In genomic region chr6:55187827-55188226, GRCm38 (mm10) we compare ENCODE assay signal across 4 mouse cellular contexts. TPM values are rescaled to one million over a fixed set of nuclear protein-coding genes. Genes with fewer than 3 reads are reported as not detected.
"Had no signal": no experiment of that assay in that cellular context is flagged by ENCODE, and none has a peak within 500 bp of the region (broad histone marks: within the 10 kb centered on the region; RNA-seq: fewer than 3 reads in every experiment).

No protein-coding gene starts in this region.

RNA-seq across cellular contexts. Expression of gene Inmt, which starts 13.0 kb away (rescaled TPM):
- total RNA-seq: neutrophil, adult 5-6 weeks had no signal
- polyA plus RNA-seq: neural tube, embryonic 13.5 days; neural tube, embryonic 14.5 days; neural tube, embryonic 15.5 days had no signal

RNA-seq across cellular contexts. Expression of gene Mindy4, which starts 15.4 kb away (rescaled TPM):
- total RNA-seq: neutrophil, adult 5-6 weeks had no signal

RNA-seq across cellular contexts. Expression of gene Crhr2, which starts 55.0 kb away (rescaled TPM):
- total RNA-seq: neutrophil, adult 5-6 weeks had no signal
